Mouse (Mus musculus): ENCODE results near the gene Als2cr12. TPM values are rescaled to one million over a fixed set of nuclear protein-coding genes. Genes with fewer than 3 reads are reported as not detected.
"Not testable (repeated sequence)": the region's sequence is repeated elsewhere in the genome, so short reads cannot be mapped to it uniquely, and the experiment has no call there.

Als2cr12 gene
- not detected for total RNA-seq (2021)

DNA sequence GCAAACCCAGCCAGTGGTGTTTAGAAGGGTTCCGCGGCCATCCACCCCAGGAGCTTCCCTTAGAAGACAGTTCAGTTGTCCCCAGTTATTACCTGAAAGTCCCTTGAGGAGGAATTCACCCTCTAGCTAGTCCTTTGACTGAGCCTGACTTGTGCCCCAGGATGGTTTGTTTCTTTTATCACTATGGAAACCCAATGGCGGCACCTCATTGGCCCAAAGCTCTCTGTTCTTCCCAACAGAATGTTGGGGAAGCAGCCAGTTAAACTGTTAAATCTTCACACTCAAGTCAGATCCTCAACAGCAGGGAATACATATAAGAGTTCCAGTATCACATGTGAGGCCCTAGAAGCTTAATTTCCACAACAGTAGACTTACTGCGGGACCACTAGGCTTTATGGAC lies at the start of gene Als2cr12:
TSS of gene Als2cr12 (minus strand) at position 180 of the 400 bp plus-strand sequence.
- DNase-seq (ENCODE audit: extremely low spot score in 1 of 2, low spot score in 1 of 2): not testable (repeated sequence)

DNA sequence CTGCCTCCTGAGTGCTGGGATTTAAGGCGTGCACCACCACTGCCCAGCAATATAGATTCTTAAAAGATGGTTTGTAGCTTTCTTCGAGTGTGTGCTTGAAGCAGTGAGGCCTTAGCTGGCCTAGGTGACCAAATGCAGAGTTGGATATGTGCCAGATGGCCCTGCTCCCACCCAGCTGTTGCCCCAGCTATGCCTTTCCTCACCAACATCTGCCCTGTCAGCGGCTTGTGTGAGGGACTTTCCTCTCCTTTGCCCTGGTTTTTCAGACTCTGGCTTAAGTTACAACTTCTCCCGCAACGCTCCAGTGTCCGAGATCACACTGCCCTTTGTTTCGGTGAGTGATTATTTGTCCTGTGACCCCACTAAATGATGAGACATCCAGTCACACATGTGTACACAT lies 48.9 kb upstream of the Als2cr12 start:
- no peak for DNase-seq (ENCODE audit: extremely low spot score in 1 of 2, low spot score in 1 of 2)

DNA sequence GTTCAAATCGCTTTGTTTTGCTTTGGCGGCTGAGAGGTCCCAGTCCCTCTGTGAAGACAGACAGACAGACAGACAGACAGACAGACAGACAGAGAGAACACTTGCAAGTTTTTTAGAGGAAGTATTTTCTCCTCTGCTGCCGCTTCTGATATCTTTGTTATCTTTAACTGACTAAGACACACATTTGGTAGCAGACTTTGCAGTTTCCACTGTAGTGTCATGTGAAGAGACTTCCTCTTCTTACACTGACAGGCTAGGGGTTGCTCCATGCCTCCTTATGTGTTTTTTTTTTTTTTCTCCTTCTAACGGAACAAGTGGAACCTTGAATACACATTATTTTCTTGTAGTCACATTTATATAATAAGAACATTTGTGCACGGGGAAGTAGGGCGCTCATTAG lies 47.5 kb upstream of the Als2cr12 start:
- DNase-seq (ENCODE audit: extremely low spot score in 1 of 2, low spot score in 1 of 2): no peak

DNA sequence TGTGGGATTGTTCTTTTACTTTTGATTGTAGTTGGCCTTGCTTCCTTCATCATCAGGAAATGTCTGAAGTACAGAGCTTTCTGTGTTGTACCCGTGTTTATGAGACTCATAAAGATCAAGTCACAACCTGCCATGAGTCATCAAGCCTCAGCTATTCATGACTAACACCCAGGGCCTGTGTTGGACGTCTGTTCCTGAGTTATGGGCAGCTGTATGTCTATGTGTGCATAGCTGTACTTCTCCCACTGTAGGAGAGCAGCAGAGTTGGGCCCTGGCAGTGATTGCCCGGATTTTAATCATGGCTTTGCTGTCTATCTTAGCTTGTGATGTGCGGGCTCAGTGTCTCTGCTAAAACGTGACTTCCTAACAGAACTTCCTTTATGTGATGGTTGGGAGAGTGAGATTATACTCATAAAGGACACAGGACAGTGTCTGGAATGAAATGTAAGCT lies 46.8 kb upstream of the Als2cr12 start:
- no peak for DNase-seq (ENCODE audit: extremely low spot score in 1 of 2, low spot score in 1 of 2)

DNA sequence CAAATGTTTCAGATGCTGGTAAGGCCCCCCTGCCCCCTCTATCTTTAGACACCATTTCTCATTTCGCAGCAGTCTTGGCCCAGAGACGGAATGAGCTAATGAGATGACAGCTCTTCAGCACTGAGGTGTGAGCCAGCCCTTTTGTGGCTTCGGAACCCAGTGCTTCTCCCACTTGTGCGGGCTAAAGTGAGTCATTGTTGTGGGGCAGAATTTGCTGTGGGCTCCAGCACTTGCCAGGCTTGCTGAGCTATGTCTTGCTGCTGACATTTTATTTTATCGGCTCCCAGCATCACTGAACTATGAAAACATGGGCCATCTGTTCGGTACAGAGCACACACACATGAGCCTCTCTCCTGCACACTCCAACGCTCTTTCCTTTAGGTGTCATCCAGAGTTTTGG lies 43.7 kb upstream of the Als2cr12 start:
- peak; percentile 22 to 35 for DNase-seq (ENCODE audit: extremely low spot score in 1 of 2, low spot score in 1 of 2)

DNA sequence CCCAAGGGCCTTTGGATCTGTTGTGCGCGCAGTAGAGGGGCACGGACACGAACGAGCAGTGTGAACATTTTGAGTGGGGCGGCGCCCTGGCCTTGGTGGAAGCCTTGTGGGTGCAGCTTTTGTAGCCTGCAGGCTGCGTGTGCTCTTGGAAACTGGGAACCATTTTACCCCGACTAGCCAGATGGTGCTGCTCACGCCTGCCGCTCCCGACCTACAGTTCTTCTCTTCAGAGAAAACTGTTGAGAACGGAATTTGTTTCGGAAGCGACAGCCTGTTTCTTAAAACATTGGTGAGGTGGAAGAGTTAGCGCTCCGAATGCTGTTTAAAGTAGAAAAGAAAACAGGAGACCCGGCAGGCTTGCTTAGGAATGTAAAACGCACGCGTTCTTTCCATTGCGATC lies 41.2 kb upstream of the Als2cr12 start:
- peak in 1 of 2 experiments; percentile 35 for DNase-seq (ENCODE audit: extremely low spot score in 1 of 2, low spot score in 1 of 2)

DNA sequence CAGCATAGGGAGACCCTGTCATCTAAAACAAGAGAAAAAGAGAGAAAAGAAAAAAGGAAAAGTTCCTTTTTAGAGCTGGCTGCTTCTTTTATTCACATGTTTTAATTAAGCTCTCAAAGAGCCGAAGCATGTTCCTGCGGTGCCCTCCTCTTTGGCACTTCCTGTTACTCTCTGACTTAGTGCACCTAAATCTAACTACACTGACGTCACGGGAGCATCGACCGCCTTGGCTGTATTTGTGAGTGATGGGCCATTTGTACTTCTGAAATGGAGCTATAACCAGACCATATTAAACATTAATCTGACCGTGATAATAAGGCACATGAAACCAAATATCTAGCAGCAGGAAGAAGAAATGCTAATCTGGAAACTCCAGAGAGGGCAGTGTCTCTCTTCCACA lies 40.2 kb upstream of the Als2cr12 start:
- no peak for DNase-seq (ENCODE audit: extremely low spot score in 1 of 2, low spot score in 1 of 2)

DNA sequence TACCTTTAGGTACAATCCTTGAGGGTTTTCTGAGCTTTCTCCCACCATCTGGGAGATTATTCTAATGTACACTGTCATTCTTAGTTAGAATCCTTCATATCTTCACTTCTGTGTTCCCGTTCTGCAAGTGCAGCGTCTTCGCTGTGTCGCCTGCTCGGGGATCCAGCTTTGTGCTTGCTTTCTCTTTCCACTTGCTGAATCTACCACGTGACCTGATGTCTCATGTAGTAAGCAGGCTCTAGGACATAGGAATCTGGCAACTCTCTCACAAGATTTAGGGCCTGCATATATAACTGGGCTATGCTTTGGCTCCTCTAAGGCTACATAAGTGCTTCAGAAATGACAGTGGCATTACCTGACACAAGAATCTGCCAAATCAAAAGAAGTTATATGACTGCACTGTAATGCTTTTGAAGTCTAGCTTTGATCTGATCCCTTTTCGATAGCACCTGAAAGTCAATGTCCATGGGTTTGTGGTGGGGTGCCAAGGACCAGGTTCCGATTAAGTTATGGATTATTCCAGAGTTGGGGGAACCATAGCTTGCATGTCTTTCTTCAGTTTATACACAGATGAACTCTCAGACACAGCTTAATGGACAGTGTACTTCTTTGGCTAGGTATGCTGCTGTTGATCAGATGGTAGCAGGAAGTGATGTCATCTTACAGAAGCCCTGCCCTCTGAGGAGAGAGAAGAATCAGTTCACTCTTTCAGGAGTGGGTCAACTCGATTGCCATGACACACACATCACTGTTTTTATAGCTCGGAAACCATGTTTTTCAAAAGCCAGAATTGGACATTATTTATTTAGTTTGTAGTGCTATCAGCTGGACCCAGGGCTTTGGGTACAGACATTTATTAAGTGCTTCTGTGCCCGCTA lies 38.5 kb upstream of the Als2cr12 start:
- DNase-seq (ENCODE audit: extremely low spot score in 1 of 2, low spot score in 1 of 2): no peak

DNA sequence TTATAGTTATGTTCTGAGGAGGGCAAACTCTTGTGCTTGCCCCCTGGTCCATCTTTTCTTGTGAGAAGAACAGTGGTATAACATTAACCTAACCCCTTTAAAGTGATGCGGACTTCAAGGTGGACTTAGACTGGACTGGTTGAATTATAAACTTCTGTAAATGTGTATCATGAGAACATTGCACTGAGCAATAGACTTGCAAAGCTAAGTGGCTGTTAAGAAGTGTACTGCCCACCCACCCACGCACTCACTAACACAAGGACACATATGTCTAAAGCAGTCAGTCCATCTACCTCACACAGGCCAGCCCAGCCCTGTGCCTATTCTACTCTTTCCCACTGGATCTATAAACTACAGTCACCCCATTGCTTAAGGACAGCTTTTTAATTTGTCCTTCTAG lies 37.8 kb upstream of the Als2cr12 start:
- no peak for DNase-seq (ENCODE audit: extremely low spot score in 1 of 2, low spot score in 1 of 2)

DNA sequence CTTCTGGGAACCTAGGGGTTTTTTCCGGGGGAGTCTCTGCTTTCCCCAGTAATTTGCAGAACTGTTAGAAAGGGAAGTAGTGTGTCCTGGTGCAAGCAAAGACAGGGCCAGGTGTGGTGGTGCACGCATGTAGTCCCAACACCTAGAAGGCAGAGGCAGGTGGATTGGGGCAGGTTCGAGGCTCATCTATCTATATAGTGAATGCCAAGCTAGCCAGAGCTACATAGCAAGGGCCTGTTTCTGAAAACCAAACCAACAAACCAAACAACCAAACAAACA lies 32.7 kb upstream of the Als2cr12 start:
- DNase-seq (ENCODE audit: extremely low spot score in 1 of 2, low spot score in 1 of 2): no peak

DNA sequence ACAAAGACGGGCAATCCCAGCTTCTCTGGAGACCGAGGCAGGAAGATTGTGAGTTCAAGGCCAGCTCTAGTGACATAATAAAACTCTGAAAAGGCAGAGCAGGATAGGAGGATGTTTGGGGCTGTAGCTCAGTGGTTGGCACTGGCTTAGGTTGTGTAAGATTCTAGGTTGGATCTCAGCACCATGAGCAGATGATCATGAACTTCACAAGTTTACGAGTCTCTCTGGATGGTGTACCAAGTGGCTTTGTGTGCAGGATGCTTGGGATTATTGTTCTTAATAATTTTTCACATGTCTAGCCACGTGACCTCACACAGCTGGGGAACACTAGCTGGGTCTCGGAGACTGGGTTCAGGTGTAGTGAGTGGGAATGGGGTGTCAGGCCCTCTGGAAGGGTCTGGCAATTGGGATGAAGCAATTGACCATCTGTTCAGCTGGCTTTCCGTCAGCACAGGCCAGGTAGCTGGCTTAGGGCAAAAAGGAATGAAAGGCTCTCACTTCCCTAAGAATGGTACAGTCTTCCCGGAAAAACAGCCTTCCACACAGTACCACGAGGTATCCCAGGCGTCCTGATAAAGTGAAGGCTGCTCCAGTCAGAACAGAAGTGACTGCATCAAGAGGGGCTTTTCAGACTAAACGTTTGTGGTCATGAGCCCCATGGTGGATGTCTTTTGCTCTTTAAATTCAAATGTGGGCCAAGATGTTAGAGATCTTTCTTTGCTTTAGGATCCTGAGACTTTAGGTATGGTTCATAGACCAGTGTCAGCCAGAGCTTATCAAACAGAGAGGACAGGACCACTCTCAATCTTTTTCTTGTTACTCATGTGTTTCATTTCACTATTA lies 32.2 kb upstream of the Als2cr12 start:
- DNase-seq (ENCODE audit: extremely low spot score in 1 of 2, low spot score in 1 of 2): no peak

DNA sequence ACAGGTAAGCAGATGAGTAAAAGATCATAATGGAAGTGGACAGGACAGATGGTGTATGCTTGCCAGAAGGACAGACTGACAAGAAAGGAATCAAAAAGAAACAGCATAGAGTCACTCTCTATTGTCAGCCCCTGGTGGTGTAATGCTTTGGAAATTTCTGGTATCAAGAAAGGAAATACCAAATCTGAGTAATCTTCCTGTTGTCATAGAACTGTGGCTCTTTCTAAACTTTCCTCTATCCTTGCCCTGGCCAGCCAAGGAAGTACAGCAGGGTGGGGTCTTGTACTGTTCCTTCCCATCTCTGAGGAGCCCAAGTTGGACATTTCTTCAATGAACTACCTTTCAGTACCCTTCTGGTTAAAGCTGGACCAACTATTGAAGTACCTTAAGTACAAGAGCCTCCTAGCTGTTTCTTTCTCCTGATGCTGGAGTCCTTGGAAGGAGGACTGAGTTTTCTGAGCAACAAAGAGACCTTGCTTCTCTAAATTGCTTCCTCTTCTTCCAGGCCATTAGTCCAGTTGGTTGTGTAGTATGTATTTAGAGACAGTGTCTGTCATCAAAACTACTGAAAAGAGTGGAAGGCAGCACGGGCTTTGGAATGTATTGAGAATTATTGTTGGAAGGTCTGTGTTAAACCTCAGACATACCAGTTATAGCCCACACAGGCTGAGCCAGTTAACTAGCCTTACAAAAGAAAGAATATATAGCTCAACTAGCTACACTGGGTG lies 31.4 kb upstream of the Als2cr12 start:
- no peak for DNase-seq (ENCODE audit: extremely low spot score in 1 of 2, low spot score in 1 of 2)

DNA sequence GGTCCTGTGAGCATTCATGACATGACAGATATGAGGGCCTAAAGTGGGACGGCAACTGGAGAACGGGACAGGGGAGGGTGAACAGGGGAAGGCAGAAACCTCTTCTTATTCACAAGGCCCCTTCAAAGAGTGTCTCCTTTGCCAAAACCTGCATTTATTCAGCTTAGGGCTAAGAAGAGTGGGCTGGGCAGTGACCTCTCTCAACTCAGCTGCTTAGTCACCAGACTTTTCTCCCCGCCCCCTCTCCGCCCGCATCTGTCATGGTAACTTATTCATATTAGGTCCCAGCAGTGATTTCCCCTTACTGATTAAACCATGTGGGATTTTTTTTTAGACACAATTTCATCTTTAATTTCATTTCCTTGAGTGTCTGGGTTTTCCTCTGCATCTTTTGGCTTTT lies 30.0 kb upstream of the Als2cr12 start:
- no peak for DNase-seq (ENCODE audit: extremely low spot score in 1 of 2, low spot score in 1 of 2)

DNA sequence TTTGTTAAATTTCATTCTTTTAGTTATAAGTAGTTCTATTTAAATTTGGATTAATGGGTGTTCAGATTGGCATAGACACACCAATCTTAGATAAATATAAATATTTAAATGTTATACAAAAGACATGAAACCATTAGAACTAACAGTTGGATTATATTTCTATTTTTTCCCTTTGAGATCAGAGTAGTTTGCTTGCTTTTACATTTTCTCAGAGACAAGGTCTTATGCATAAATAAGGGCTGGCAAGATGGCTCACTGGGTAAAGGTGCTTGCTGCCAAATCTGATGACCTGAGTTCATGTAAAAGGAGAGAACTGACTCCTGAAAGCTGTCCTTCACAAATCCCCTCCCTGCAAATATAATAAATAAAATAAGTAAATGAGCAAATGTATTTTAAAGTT lies 29.3 kb upstream of the Als2cr12 start:
- no peak for DNase-seq (ENCODE audit: extremely low spot score in 1 of 2, low spot score in 1 of 2)

DNA sequence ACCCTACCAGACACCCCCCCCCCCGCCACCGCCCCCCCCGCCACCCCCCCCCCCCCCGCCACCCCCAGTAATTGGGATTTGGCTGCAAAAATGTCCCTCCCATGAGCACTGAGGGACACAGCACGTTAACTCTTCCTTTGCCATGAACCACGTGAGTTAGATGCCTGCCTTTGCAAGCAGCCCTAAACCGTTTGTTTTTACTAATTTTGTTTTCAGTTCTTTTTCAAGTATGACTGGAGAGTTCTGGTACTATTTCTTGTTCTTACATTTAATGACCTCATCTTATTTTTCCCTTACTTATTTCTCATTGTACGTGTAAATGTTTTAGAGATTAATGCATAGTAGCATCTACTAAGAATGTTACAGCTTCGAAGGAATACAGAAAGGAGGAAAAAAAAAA lies 28.7 kb upstream of the Als2cr12 start:
- DNase-seq (ENCODE audit: extremely low spot score in 1 of 2, low spot score in 1 of 2): no peak

DNA sequence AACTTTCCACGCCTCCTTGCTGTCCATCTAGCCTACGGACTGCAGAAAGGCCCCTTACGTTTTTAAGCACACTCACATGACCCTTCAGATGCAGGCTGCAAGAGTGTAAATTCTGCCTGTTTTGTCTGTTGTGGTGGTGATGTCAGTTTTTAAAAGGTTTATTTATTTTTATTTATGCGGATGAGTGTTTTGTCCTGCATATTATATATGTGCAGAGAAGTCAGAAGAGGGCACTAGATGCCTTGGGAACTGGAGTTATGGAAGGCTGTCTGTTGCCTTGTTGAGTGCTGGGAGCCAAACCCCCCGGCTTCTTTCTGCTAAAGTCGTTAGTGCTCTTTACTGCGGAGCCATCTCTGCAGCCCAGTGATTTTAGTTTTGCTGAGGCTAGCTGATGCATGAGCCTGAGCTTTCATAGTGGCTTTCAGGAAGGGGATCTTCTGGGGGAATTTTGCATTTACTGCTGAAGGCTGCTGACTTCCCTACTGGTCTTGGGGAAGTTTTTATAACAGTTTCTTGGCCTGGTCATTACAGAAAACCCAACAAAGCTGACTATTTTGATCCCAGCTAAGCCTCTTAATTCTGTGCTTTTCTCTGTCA lies 28.1 kb upstream of the Als2cr12 start:
- DNase-seq (ENCODE audit: extremely low spot score in 1 of 2, low spot score in 1 of 2): no peak

DNA sequence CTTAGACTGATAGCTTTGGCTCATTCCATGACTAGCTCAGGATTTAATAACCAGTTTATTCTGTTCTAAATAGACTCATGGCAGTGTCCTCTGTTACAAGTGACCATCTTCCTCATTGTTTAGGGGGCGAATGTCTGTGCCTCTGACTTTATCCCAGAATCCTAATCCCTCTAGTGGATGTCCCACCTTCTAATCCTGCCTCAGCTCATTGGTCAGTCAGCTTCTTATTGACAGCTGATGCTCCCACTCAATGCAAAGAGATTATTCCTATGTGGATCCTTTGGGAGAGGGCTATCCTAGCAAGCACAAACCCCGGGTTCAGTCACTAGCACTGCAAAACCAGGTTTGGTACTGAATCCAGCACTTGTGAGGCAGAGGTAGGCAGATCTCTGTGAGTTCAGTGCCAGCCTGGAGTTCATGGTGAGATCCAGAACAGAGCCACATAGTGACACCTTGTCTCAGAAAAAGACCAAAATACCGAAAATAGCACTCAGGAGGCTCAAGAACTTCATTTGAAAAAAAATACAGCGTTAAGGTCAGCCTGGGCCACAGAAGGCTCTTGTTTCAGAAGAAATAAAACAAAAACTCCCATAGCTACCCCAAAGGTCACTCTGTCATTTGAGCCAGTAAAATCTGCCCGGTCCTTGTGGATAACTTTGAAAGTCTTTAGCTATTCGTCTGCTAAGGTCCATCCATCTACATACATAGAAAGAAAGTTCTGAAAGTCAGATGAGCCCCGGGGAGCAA lies 27.4 kb upstream of the Als2cr12 start:
- no peak for DNase-seq (ENCODE audit: extremely low spot score in 1 of 2, low spot score in 1 of 2)

DNA sequence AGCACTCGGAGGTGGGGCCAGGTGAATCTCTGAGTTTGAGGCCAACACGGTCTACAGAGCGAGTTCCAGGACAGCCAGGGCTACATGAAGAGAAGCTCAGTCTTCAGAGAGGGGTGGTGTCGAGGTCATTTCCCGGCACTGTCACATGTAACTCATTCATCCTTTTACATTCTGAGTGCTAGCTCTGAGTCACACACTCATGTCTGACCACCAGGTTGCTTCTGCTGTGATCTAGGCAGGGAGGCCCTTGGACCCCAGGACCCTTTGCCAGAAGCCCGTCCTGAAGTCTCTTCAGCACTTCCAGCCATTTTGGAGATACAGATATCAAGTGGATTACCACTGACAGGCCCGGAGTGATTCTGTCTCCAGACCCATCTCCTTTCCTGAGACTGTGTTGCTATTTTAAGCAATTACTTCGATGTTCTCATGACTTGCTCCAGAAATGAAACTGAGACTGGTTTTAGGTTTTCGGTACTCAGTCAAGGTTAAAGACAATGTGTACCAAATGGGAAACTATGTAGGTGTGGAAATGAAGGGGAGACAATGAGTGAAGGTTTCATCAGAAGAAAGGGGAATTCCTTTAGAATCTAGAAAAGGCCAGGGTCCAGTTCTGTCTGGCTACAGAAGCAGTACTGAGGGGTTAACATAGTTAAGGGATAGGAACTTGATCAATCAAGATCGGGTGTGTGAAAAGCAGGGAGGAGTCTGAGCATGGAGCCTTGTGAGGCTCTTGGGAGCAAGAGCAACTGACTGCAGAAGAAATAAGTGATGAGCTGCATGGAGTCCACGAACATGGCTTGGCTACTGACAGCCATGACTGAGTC lies 26.5 kb upstream of the Als2cr12 start:
- no peak for DNase-seq (ENCODE audit: extremely low spot score in 1 of 2, low spot score in 1 of 2)

DNA sequence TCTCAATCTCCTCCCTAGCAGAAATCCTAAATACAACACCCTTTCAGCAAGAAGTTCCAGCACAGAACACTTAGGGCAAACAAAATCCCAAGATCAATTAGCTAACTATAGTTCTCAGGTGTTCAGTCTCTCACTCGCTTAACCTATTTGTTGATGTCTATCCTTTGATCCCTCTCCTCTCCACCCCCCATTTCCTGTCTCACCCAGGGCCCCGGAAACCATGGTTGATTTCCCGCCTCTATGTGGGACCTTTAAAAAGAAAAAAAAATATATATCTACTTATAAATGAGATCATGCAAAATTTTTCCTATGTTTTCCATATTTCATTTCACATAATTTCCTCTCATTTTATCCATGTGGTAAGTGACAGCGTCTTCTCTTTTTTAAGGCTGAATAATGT lies 25.2 kb upstream of the Als2cr12 start:
- no peak for DNase-seq (ENCODE audit: extremely low spot score in 1 of 2, low spot score in 1 of 2)

Data from layer of hippocampus, postnatal 25 days (tissue).